ENCODE assay signal across 8 mouse cellular contexts in genomic region chr16:16358481-16359100, GRCm38 (mm10). TPM values are rescaled to one million over a fixed set of nuclear protein-coding genes. Genes with fewer than 3 reads are reported as not detected.
DNase-seq lines count a peak whose midpoint lies in the region; ATAC-seq and TF ChIP-seq lines count a peak whose summit lies in the region.

Gene Dnm1l, minus strand, starts transcription at chr16:16358959.

- TF ChIP-seq RAD21 in CH12.LX (IDR thresholded peaks at IDR 0.05; ENCODE audit: low read depth, low read length), result no peak

- TF ChIP-seq POLR2A in CH12.LX (IDR thresholded peaks at IDR 0.05; ENCODE audit: low read depth, low read length), result peak; percentile 98

- under 1% methylated on average over 55 of the region's 55 CpGs for WGBS in forebrain, embryonic 11.5 days
- under 1% methylated on average over 55 of the region's 55 CpGs for WGBS in heart, embryonic 16.5 days
- 0% methylated on average over 55 of the region's 55 CpGs for WGBS in liver, embryonic 15.5 days (ENCODE audit: insufficient replicate concordance)
- WGBS in neural tube, embryonic 12.5 days, result under 1% methylated on average over 55 of the region's 55 CpGs

- peak within 1 kb of the TSS; percentile 97 for H3K4me2 ChIP-seq in CH12.LX (ENCODE audit: insufficient read depth, low read depth, poor library complexity, severe bottlenecking)
- H3K4me2 ChIP-seq in forebrain, embryonic 11.5 days (ENCODE audit: low read depth, low read length, severe bottlenecking), result peak within 1 kb of the TSS; percentile 55
- peak within 1 kb of the TSS; percentile 88 for H3K4me2 ChIP-seq in heart, embryonic 16.5 days (ENCODE audit: low read depth, low read length)
- H3K4me2 ChIP-seq in liver, embryonic 15.5 days, result peak within 1 kb of the TSS; percentile 78
- H3K4me2 ChIP-seq in neural tube, embryonic 12.5 days (replicated peaks), result peak within 1 kb of the TSS; percentile 68

- TF ChIP-seq CTCF in CH12.LX (conservative IDR thresholded peaks at IDR 0.05 in 1 of 2, IDR thresholded peaks at IDR 0.05 in 1 of 2; ENCODE audit: low read depth in 2 of 2, low read length in 2 of 2), result peak in 1 of 2 experiments; percentile 43; a peak in 2 of 4 replicates

- no peak for TF ChIP-seq EP300 in CH12.LX (IDR thresholded peaks at IDR 0.05; ENCODE audit: low read length)

- peak; percentile 92 for DNase-seq in CH12.LX (ENCODE audit: extremely low read depth)
- DNase-seq in c-Kit-positive CD71-positive TER-119-negative erythroid progenitor cells, embryonic 14.5 days (ENCODE audit: low read depth), result peak; percentile 83
- peak; percentile 93 for DNase-seq in forebrain, embryonic 11.5 days (ENCODE audit: low spot score)
- peak; percentile 95 to 98 for DNase-seq in kidney, postnatal 36 days
- DNase-seq in telencephalon, adult 2 months (ENCODE audit: low read depth, low spot score), result peak; percentile 88

- H3K4me3 ChIP-seq in CH12.LX (replicated peaks in 1 of 3; ENCODE audit: low read depth in 2 of 3, low read length in 2 of 3, poor library complexity in 1 of 3), result peak within 1 kb of the TSS; percentile 80 to 98 (median 84)
- peak within 1 kb of the TSS; percentile 91 for H3K4me3 ChIP-seq in forebrain, embryonic 11.5 days (ENCODE audit: low read depth, low read length)
- peak within 1 kb of the TSS; percentile 95 for H3K4me3 ChIP-seq in heart, embryonic 16.5 days (ENCODE audit: low read length)
- H3K4me3 ChIP-seq in liver, embryonic 15.5 days (replicated peaks), result peak within 1 kb of the TSS; percentile 93
- peak within 1 kb of the TSS; percentile 88 for H3K4me3 ChIP-seq in neural tube, embryonic 12.5 days

- peak; percentile 99 for ATAC-seq in forebrain, embryonic 11.5 days (replicated peaks; ENCODE audit: low FRiP score)
- ATAC-seq in heart, embryonic 16.5 days (replicated peaks; ENCODE audit: extremely low read depth, insufficient read depth, low FRiP score), result peak; percentile 99
- peak; percentile 100 for ATAC-seq in liver, embryonic 15.5 days (ENCODE audit: insufficient read depth)
- peak; percentile 100 for ATAC-seq in neural tube, embryonic 12.5 days (ENCODE audit: low FRiP score, low read depth)

- H3K27ac ChIP-seq in CH12.LX (ENCODE audit: insufficient read depth, low read depth), result peak within 1 kb of the TSS; percentile 79
- H3K27ac ChIP-seq in forebrain, embryonic 11.5 days (ENCODE audit: low read depth, low read length), result peak within 1 kb of the TSS; percentile 82
- H3K27ac ChIP-seq in heart, embryonic 16.5 days (ENCODE audit: low read length), result peak within 1 kb of the TSS; percentile 100
- H3K27ac ChIP-seq in liver, embryonic 15.5 days (replicated peaks), result peak within 1 kb of the TSS; percentile 95
- H3K27ac ChIP-seq in neural tube, embryonic 12.5 days, result peak within 1 kb of the TSS; percentile 82

- H3K36me3 ChIP-seq in CH12.LX (replicated peaks in 1 of 2; ENCODE audit: control insufficient read depth in 1 of 2, insufficient read depth in 1 of 2, low read length in 1 of 2), result peaks cover 0 to 6% of the 10 kb centered on the region in 2 experiments
- H3K36me3 ChIP-seq in forebrain, embryonic 11.5 days (ENCODE audit: control insufficient read depth, insufficient read depth, low read length), result no peaks in the 10 kb centered on the region
- H3K36me3 ChIP-seq in heart, embryonic 16.5 days (ENCODE audit: control insufficient read depth, insufficient read depth), result no peaks in the 10 kb centered on the region
- 0 out of 2 replicates have a peak, but pooled peaks cover under 1% of the 10 kb centered on the region for H3K36me3 ChIP-seq in liver, embryonic 15.5 days (replicated peaks)
- peaks cover 1% of the 10 kb centered on the region; the same call in 1 of the 2 replicates for H3K36me3 ChIP-seq in neural tube, embryonic 12.5 days

- no peaks in the 10 kb centered on the region for H3K27me3 ChIP-seq in CH12.LX (replicated peaks)
- no peaks in the 10 kb centered on the region for H3K27me3 ChIP-seq in forebrain, embryonic 11.5 days (ENCODE audit: control insufficient read depth, insufficient read depth, low read length)
- H3K27me3 ChIP-seq in heart, embryonic 16.5 days (ENCODE audit: control insufficient read depth, insufficient read depth, low read length), result no peaks in the 10 kb centered on the region
- no peaks in the 10 kb centered on the region for H3K27me3 ChIP-seq in liver, embryonic 15.5 days
- no peaks in the 10 kb centered on the region for H3K27me3 ChIP-seq in neural tube, embryonic 12.5 days (replicated peaks)

- H3K9ac ChIP-seq in CH12.LX (ENCODE audit: insufficient read depth, low read depth), result peak within 1 kb of the TSS; percentile 61
- H3K9ac ChIP-seq in forebrain, embryonic 11.5 days (ENCODE audit: low read length), result peak within 1 kb of the TSS; percentile 86
- H3K9ac ChIP-seq in heart, embryonic 16.5 days (ENCODE audit: low read length), result peak within 1 kb of the TSS; percentile 96
- H3K9ac ChIP-seq in liver, embryonic 15.5 days, result peak within 1 kb of the TSS; percentile 88
- H3K9ac ChIP-seq in neural tube, embryonic 12.5 days, result peak within 1 kb of the TSS; percentile 90

- peaks cover 3% of the 10 kb centered on the region for H3K9me3 ChIP-seq in CH12.LX (replicated peaks; ENCODE audit: low read length)
- no peaks in the 10 kb centered on the region for H3K9me3 ChIP-seq in forebrain, embryonic 11.5 days (ENCODE audit: control insufficient read depth, low read length)
- H3K9me3 ChIP-seq in heart, embryonic 16.5 days (replicated peaks; ENCODE audit: control insufficient read depth, low read length), result no peaks in the 10 kb centered on the region
- H3K9me3 ChIP-seq in liver, embryonic 15.5 days (replicated peaks), result no peaks in the 10 kb centered on the region
- H3K9me3 ChIP-seq in neural tube, embryonic 12.5 days, result no peaks in the 10 kb centered on the region

- peaks cover 25% of the 10 kb centered on the region for H3K79me2 ChIP-seq in CH12.LX (replicated peaks; ENCODE audit: control insufficient read depth, extremely low read depth, insufficient read depth, poor library complexity, severe bottlenecking)

- H3K4me1 ChIP-seq in CH12.LX (ENCODE audit: control insufficient read depth in 1 of 2, insufficient read depth in 2 of 2), result peaks cover 0 to 26% of the 10 kb centered on the region in 2 experiments; a peak in 2 of 4 replicates
- no peaks in the 10 kb centered on the region; the same call in 1 of the 2 replicates for H3K4me1 ChIP-seq in forebrain, embryonic 11.5 days (replicated peaks; ENCODE audit: control insufficient read depth, insufficient read depth, low read length)
- H3K4me1 ChIP-seq in heart, embryonic 16.5 days (ENCODE audit: control insufficient read depth, insufficient read depth, low read length), result peaks cover 9% of the 10 kb centered on the region
- H3K4me1 ChIP-seq in liver, embryonic 15.5 days (replicated peaks), result peaks cover 21% of the 10 kb centered on the region
- H3K4me1 ChIP-seq in neural tube, embryonic 12.5 days, result peaks cover 5% of the 10 kb centered on the region

- in situ Hi-C loops in CH12.LX (cut with MboI; ENCODE audit: low pct_ligation_motif_present, low pct_unique_long_range_greater_than_20kb, low sequenced_read_pairs), result no loop called here

- dilution Hi-C loops in CH12.LX (cut with MboI; ENCODE audit: extremely low pct_ligation_motif_present, extremely low pct_unique_long_range_greater_than_20kb, low sequenced_read_pairs), result no loop called here

TF ChIP-seq in CH12.LX, 34 proteins besides CTCF, POLR2A, EP300 and RAD21 (continues in another document):
- no peak for TF ChIP-seq MAX (IDR thresholded peaks at IDR 0.05; ENCODE audit: low read length)
- TF ChIP-seq ETS1 (conservative IDR thresholded peaks at IDR 0.05; ENCODE audit: low read depth, low read length), result no peak
- TF ChIP-seq MXI1 (IDR thresholded peaks at IDR 0.05; ENCODE audit: low read depth, low read length), result peak; percentile 76
- no peak for TF ChIP-seq JUND (conservative IDR thresholded peaks at IDR 0.05; ENCODE audit: low read depth, low read length)
- TF ChIP-seq ZNF384 (IDR thresholded peaks at IDR 0.05; ENCODE audit: low read depth, low read length), result no peak
- peak; percentile 85; the same call in 1 of the 2 replicates for TF ChIP-seq GABPA (IDR thresholded peaks at IDR 0.05; ENCODE audit: insufficient replicate concordance, low read depth, low read length)
- peak; percentile 90 for TF ChIP-seq ZMIZ1 (IDR thresholded peaks at IDR 0.05; ENCODE audit: low read depth, low read length)
- peak; percentile 86 for TF ChIP-seq TCF12 (IDR thresholded peaks at IDR 0.05; ENCODE audit: low read depth, low read length)
- TF ChIP-seq NELFE (IDR thresholded peaks at IDR 0.05; ENCODE audit: low read depth, low read length), result peak; percentile 92
- TF ChIP-seq KAT2A (IDR thresholded peaks at IDR 0.05; ENCODE audit: insufficient replicate concordance, low read length), result peak; percentile 99; the same call in 1 of the 2 replicates
- peak; percentile 99 for TF ChIP-seq UBTF (IDR thresholded peaks at IDR 0.05; ENCODE audit: low read depth, low read length)
- peak; percentile 21; the same call in 1 of the 2 replicates for TF ChIP-seq USF1 (IDR thresholded peaks at IDR 0.05; ENCODE audit: low read depth, low read length)
- TF ChIP-seq ZC3H11A (IDR thresholded peaks at IDR 0.05; ENCODE audit: low read depth, low read length), result no peak
- TF ChIP-seq SIN3A (IDR thresholded peaks at IDR 0.05; ENCODE audit: low read length), result peak; percentile 45
- TF ChIP-seq ELF1 (IDR thresholded peaks at IDR 0.05; ENCODE audit: low read depth, low read length), result peak; percentile 77
- TF ChIP-seq MAFK (IDR thresholded peaks at IDR 0.05; ENCODE audit: insufficient replicate concordance, low read length), result no peak
- TF ChIP-seq BHLHE40 (IDR thresholded peaks at IDR 0.05; ENCODE audit: low read depth, low read length), result no peak
- no peak for TF ChIP-seq E2F4 (IDR thresholded peaks at IDR 0.05; ENCODE audit: insufficient replicate concordance, low read depth, low read length)
- no peak for TF ChIP-seq JUN (IDR thresholded peaks at IDR 0.05; ENCODE audit: insufficient read depth, low read depth, low read length)
- 0 out of 2 replicates have a peak, but pooled peaks have one; percentile 76 for TF ChIP-seq TBP (conservative IDR thresholded peaks at IDR 0.05; ENCODE audit: low read depth, low read length)
- no peak for TF ChIP-seq MEF2A (IDR thresholded peaks at IDR 0.05; ENCODE audit: borderline replicate concordance, low read depth, low read length)
- TF ChIP-seq MYC (IDR thresholded peaks at IDR 0.05; ENCODE audit: low read depth, low read length), result no peak

RNA-seq across cellular contexts. Expression of gene Dnm1l, which starts in this region (rescaled TPM):
- total RNA-seq in CH12.LX (2012; rRNA removed) (55.8 and 59.1 TPM in 2 replicates), CH12.LX (2014; rRNA removed) (91.7 and 101 TPM in 2 replicates)
- polyA plus RNA-seq in CH12.LX (2012; ENCODE audit: insufficient read length, low read depth), result 82.9 and 83.1 TPM in 2 replicates
- 69.0 and 76.3 TPM in 2 replicates for polyA plus RNA-seq in forebrain, embryonic 11.5 days (2014; fragmentation: Nextera tagmentation; extraction: Ambion mirVana)
- polyA plus RNA-seq in heart, embryonic 16.5 days (2015; fragmentation: Nextera tagmentation; extraction: Ambion mirVana), result 65.8 TPM in 2 replicates
- 19.8 and 21.6 TPM in 2 replicates for polyA plus RNA-seq in liver, embryonic 15.5 days (2015; fragmentation: Nextera tagmentation; extraction: Ambion mirVana)
- 79.1 and 84.7 TPM in 2 replicates for polyA plus RNA-seq in neural tube, embryonic 12.5 days (2016; fragmentation: Nextera tagmentation; extraction: Ambion mirVana)

Comparison
In these comparisons a context has a peak if more than half of its experiments do, and no peak if none do; other contexts are left out.
1. Peak in every context shown above with its lines: DNase-seq, ATAC-seq, H3K4me3 ChIP-seq and H3K27ac ChIP-seq.